Mouse (Mus musculus): ENCODE results near the gene Tmeff2. TPM values are rescaled to one million over a fixed set of nuclear protein-coding genes. Genes with fewer than 3 reads are reported as not detected.

The Tmeff2 gene
- polyA plus RNA-seq, 1 experiment: not detected

DNA sequence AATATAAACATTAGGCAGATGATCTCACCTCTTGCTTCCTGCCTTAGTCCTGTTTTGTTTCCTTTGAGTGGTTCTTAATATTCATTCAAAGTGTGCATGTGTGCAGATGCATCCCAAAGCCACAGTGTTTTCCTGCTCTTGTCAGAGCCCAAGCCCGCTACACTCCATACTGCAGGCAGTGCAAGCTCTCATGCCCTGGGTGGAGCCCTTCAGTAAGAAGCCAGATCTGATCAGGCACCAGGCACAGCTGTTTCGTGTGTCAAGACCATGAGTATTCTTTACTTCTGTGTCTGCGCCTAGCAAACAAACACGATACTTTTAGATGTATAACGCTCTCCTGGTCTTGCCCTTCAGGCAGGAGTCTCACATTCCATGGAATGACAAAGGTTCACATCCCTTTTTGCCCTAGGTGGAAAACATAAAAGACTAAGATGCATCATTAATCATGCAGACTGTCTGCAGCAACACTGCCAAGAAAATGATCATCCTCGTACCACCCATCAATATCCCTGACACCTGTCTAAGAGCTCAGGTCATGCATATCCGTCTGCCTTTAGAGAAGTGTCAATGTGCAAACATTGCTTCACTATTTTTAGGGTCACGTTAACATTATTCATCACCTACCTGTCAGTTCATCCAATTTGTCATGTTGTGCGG, 248.2 kb downstream of the Tmeff2 start:
- TF ChIP-seq TAL1 (IDR thresholded peaks at IDR 0.05; ENCODE audit: low read length) (no peak), GATA1 (IDR thresholded peaks at IDR 0.05; ENCODE audit: low read length) (no peak)
- no peaks in the 10 kb centered on the region for H3K27me3 ChIP-seq (ENCODE audit: control insufficient read depth)
- H3K4me3 ChIP-seq (replicated peaks): no peak overlapping the region
- H3K36me3 ChIP-seq (ENCODE audit: control insufficient read depth): no peaks in the 10 kb centered on the region
- H3K4me1 ChIP-seq (ENCODE audit: control insufficient read depth): no peaks in the 10 kb centered on the region
- no peaks in the 10 kb centered on the region for H3K9me3 ChIP-seq (ENCODE audit: control insufficient read depth, low read length)

DNA sequence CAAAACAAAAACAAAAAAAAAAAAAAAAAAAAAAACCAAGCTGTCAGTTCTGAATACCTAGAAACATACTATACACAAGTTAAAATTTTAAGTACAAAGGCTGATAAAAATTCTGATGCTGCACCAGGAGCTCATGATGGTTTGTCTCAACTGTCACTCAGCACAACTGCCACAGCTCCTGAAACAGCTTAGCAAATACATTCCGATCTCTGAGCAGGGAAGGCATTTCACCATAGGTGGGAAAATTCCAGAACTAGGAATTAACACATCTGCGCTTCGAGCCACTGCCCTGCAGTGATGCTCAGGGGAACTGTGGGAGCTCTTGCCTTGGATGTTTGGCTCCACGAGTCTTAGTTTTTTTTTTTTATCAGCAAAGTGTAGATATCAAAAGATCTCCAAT, 249.0 kb downstream of the Tmeff2 start:
- Histone ChIP-seq H3K27me3 (ENCODE audit: control insufficient read depth) (no peaks in the 10 kb centered on the region), H3K4me3 (replicated peaks) (no peak overlapping the region), H3K4me1 (ENCODE audit: control insufficient read depth) (no peaks in the 10 kb centered on the region), H3K9me3 (ENCODE audit: control insufficient read depth, low read length) (no peaks in the 10 kb centered on the region), H3K36me3 (ENCODE audit: control insufficient read depth) (no peaks in the 10 kb centered on the region)
- TF ChIP-seq GATA1 (IDR thresholded peaks at IDR 0.05; ENCODE audit: low read length) (no peak), TAL1 (IDR thresholded peaks at IDR 0.05; ENCODE audit: low read length) (no peak)

DNA sequence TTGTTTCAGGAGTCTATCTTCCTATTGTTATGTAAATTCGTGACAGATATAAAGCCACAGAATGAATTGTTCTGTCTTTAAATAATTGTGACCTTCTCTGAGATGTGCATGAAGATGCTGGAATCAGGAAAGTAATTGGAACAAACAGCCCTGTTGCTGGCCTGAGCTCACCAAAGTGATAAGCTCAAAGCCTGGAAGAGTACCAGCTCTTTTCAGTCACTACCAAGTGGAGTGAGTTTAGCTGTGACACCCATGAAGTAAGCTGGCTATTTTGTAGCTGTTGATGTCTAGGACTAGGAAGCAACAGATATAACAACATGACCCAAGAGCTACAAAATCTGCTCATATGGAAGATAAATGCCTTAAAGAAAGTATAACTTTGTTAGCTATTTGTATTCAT, 249.4 kb downstream of the Tmeff2 start:
- Histone ChIP-seq H3K27me3 (ENCODE audit: control insufficient read depth) (no peaks in the 10 kb centered on the region), H3K4me3 (replicated peaks) (no peak overlapping the region), H3K36me3 (ENCODE audit: control insufficient read depth) (no peaks in the 10 kb centered on the region), H3K9me3 (ENCODE audit: control insufficient read depth, low read length) (no peaks in the 10 kb centered on the region), H3K4me1 (ENCODE audit: control insufficient read depth) (no peaks in the 10 kb centered on the region)
- TF ChIP-seq TAL1 (IDR thresholded peaks at IDR 0.05; ENCODE audit: low read length) (no peak), GATA1 (IDR thresholded peaks at IDR 0.05; ENCODE audit: low read length) (no peak)

DNA sequence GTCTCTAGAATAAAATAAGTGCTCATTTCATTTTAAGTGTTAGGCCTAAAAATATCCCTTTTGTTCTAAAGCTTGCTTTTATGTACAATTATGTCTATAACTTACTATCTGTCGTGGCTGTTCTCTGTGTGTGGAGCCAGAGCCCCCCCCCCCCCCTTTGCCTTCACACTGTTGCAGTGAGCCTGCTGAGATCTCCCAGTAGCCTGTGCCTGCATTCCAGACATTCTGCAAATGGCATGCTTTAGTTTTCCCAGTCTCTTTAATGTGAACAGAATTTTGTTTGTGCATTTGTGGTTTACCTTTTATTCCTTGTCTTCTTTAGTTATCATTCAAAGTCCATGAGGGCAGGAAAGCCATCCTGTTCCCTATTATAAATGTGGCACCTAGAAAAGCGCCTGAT, 251.6 kb downstream of the Tmeff2 start:
- no peak overlapping the region for H3K4me3 ChIP-seq (replicated peaks)
- no peaks in the 10 kb centered on the region for H3K27me3 ChIP-seq (ENCODE audit: control insufficient read depth)
- H3K36me3 ChIP-seq (ENCODE audit: control insufficient read depth): no peaks in the 10 kb centered on the region
- TF ChIP-seq GATA1 (IDR thresholded peaks at IDR 0.05; ENCODE audit: low read length) (no peak), TAL1 (IDR thresholded peaks at IDR 0.05; ENCODE audit: low read length) (no peak)
- H3K4me1 ChIP-seq (ENCODE audit: control insufficient read depth): no peaks in the 10 kb centered on the region
- no peaks in the 10 kb centered on the region for H3K9me3 ChIP-seq (ENCODE audit: control insufficient read depth, low read length)

DNA sequence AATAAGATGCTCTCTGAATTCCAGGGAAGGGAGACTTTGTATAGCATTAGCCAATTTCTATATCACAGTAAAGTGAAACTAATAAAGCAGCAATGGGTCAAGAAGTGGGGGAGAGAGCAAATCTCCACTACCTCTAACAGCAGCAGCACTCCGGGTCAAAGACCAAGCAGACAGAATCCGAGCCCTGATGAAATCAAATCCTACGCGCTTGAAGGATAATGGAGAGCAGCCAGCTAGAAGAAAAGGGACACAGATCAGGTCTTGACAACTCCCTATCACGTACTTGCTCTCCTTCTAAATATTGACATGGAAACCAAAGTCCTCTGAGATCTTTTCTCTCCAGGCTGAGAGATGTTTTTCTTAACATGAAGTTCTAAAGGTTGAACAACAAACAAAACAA, 252.4 kb downstream of the Tmeff2 start:
- Histone ChIP-seq H3K27me3 (ENCODE audit: control insufficient read depth) (no peaks in the 10 kb centered on the region), H3K36me3 (ENCODE audit: control insufficient read depth) (no peaks in the 10 kb centered on the region), H3K4me3 (replicated peaks) (no peak overlapping the region), H3K4me1 (ENCODE audit: control insufficient read depth) (no peaks in the 10 kb centered on the region), H3K9me3 (ENCODE audit: control insufficient read depth, low read length) (no peaks in the 10 kb centered on the region)
- no peak for TF ChIP-seq GATA1 (IDR thresholded peaks at IDR 0.05; ENCODE audit: low read length)
- TF ChIP-seq TAL1 (IDR thresholded peaks at IDR 0.05; ENCODE audit: low read length): no peak

DNA sequence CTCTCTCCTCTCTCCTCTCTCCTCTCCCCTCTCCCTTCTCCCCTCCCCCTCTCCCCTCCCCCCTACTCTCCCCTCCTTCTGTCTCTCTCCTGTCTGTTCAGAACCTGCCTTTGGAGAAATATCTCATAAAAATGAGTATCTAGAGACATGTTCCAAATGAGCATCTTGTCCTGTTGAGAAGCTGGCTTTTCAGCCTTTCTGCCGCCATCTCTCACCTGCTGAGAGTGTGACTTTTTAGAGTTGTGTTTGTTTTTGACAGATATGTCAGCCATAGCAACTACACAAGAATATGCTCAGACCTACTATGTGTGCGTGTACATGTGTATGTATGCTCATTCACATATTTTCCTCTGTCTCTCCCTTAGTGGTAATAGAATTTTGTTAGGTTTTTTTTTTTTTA, 283.8 kb downstream of the Tmeff2 start:
- TF ChIP-seq GATA1 (IDR thresholded peaks at IDR 0.05; ENCODE audit: low read length) (no peak), TAL1 (IDR thresholded peaks at IDR 0.05; ENCODE audit: low read length) (no peak)
- Histone ChIP-seq H3K4me3 (replicated peaks) (no peak overlapping the region), H3K36me3 (ENCODE audit: control insufficient read depth) (no peaks in the 10 kb centered on the region), H3K9me3 (ENCODE audit: control insufficient read depth, low read length) (no peaks in the 10 kb centered on the region), H3K4me1 (ENCODE audit: control insufficient read depth) (no peaks in the 10 kb centered on the region), H3K27me3 (ENCODE audit: control insufficient read depth) (no peaks in the 10 kb centered on the region)

DNA sequence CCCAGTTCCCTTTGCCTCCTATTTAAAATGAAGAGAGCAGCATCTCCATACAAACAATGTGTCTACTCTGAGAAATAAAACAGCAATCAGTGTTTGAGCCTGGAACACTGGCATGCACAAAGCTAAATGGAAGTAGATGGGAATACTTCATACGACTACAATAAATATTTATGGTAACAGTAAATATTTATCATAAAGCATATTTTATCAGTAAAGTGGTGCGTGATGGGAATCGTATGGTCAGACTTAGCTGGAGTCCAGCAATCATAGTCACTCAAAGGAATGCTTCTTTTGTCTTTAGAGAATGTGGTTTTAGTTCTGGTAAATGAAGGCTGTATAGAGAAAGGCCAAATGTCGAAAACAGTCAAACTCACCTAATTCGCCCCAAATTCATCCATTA, 288.6 kb downstream of the Tmeff2 start:
- no peaks in the 10 kb centered on the region for H3K4me1 ChIP-seq (ENCODE audit: control insufficient read depth)
- H3K36me3 ChIP-seq (ENCODE audit: control insufficient read depth): no peaks in the 10 kb centered on the region
- no peak overlapping the region for H3K4me3 ChIP-seq (replicated peaks)
- TF ChIP-seq GATA1 (IDR thresholded peaks at IDR 0.05; ENCODE audit: low read length): no peak
- no peak for TF ChIP-seq TAL1 (IDR thresholded peaks at IDR 0.05; ENCODE audit: low read length)
- no peaks in the 10 kb centered on the region for H3K9me3 ChIP-seq (ENCODE audit: control insufficient read depth, low read length)
- no peaks in the 10 kb centered on the region for H3K27me3 ChIP-seq (ENCODE audit: control insufficient read depth)

DNA sequence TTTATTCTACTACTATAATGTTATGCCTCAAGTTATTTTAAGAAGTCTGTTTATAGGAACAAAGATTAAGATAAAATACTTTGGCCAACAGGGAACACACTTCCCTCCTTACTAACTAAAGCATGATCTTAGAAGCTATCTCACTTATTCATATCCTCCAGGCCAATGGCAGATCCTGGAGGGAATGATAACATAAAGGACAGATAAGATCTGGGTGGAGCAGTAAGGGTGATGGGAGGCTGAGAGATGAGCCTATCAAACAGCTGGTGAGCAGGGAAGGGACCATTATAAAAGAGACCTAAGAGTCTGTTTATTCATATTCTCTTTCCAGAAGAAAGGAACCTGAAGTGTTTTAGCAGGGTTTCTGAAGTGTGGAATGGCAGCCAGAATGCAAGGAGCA, 290.8 kb downstream of the Tmeff2 start:
- Histone ChIP-seq H3K27me3 (ENCODE audit: control insufficient read depth) (no peaks in the 10 kb centered on the region), H3K9me3 (ENCODE audit: control insufficient read depth, low read length) (no peaks in the 10 kb centered on the region), H3K36me3 (ENCODE audit: control insufficient read depth) (no peaks in the 10 kb centered on the region), H3K4me3 (replicated peaks) (no peak overlapping the region), H3K4me1 (ENCODE audit: control insufficient read depth) (no peaks in the 10 kb centered on the region)
- TF ChIP-seq TAL1 (IDR thresholded peaks at IDR 0.05; ENCODE audit: low read length) (no peak), GATA1 (IDR thresholded peaks at IDR 0.05; ENCODE audit: low read length) (no peak)

DNA sequence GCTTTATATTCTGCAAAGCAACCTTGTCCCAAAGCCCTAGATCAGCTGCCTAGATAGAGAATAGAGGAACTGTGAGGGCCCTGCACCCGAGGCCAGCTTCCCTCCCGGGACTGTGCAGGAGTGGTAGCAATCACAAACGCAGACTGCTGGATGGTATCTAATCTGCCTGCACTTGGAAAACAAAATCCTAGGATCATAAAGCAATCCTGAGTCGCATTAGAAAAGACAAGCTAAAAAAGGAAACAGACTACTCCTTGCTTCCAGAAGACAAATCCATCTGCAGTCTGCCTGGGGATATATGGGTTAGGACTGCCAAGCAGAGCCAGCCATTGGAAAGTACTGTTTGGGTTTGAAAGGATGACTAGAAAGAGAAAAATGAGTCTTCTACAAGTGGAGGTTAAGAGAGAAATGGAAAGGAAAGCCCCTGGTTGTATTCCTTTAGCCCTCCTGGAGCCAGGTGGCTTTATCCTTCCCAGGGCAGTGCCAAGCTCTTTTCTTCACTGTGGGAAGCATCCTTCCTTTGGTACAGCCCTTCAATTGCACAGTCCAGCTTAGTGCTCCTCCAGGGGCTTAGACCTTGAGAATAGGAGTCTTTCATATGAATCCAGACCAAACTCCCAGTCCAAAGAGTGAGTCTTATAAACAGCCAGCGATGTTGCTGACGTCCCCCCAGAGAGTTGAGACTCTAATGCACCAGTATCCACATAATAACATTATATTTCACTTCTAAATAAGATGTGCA, 291.6 kb downstream of the Tmeff2 start:
- H3K4me1 ChIP-seq (ENCODE audit: control insufficient read depth): no peaks in the 10 kb centered on the region
- H3K36me3 ChIP-seq (ENCODE audit: control insufficient read depth): no peaks in the 10 kb centered on the region
- TF ChIP-seq GATA1 (IDR thresholded peaks at IDR 0.05; ENCODE audit: low read length) (no peak), TAL1 (IDR thresholded peaks at IDR 0.05; ENCODE audit: low read length) (no peak)

More for the DNA sequence above, 291.6 kb downstream of the Tmeff2 start:
- no peak overlapping the region for H3K4me3 ChIP-seq (replicated peaks)
- no peaks in the 10 kb centered on the region for H3K9me3 ChIP-seq (ENCODE audit: control insufficient read depth, low read length)
- no peaks in the 10 kb centered on the region for H3K27me3 ChIP-seq (ENCODE audit: control insufficient read depth)

Data from erythroblast, embryonic 14.5 days (primary cell).